Comparison of ENCODE assay signal across 16 mouse cellular contexts in the genomic region with DNA sequence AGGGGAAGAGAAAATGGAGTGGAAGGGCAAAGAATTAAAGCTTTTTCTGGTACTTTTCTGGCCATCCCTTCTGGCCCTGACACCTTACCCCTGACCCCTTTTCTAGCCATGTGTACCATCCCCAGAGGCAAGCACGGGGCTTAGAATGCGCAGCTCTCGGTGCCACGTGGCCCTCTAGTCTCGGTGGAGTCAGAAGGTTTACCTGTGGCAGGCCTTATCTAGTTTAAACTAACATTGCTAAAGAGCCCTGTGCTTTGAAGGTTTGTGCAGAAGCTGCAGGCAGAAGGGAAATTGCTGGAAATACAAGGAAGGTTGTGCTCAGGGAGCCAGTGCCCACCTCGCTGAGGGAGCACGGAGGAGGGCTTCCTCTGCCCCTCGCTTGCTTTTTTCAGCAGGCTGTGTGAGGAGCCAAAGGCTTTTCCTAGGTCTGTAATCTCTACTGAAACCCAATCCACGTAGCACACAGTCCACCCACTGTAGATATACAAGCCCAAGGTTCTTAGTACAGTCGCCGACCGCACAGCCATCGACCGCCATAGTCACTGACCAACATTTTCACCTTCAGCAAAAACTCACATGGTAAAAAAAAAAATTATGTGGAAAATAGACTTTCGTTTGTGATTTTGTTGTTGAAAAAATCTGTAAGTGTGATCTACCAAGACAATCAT. TPM values are rescaled to one million over a fixed set of nuclear protein-coding genes. Genes with fewer than 3 reads are reported as not detected.
DNase-seq lines count a peak whose midpoint lies in the region; ATAC-seq and TF ChIP-seq lines count a peak whose summit lies in the region.
"Had no signal": no experiment of that assay in that cellular context is flagged by ENCODE, and none has a peak within 500 bp of the region (broad histone marks: within the 10 kb centered on the region; RNA-seq: fewer than 3 reads in every experiment).

No protein-coding gene starts in this region.

- H3K27ac ChIP-seq in heart, embryonic 15.5 days = 0 out of 2 replicates have a peak overlapping the region, but pooled peaks have one; percentile 2
- no peak overlapping the region for H3K27ac ChIP-seq in intestine, embryonic 16.5 days (ENCODE audit: low read length)
- H3K27ac ChIP-seq in liver, embryonic 13.5 days = peak overlapping the region; percentile 61
- H3K27ac ChIP-seq in gastrocnemius, adult 2 months = no peak overlapping the region
- H3K27ac ChIP-seq: macrophage; midbrain, embryonic 13.5 days had no signal

- no peaks in the 10 kb centered on the region for H3K9me3 ChIP-seq in heart, embryonic 15.5 days (replicated peaks)
- no peaks in the 10 kb centered on the region for H3K9me3 ChIP-seq in intestine, embryonic 16.5 days (ENCODE audit: control insufficient read depth, low read length)
- no peaks in the 10 kb centered on the region for H3K9me3 ChIP-seq in liver, embryonic 13.5 days (replicated peaks)
- H3K9me3 ChIP-seq: midbrain, embryonic 13.5 days had no signal

- 73% methylated on average over 15 of the region's 15 CpGs for WGBS in heart, embryonic 15.5 days
- 69% methylated on average over 15 of the region's 15 CpGs for WGBS in intestine, embryonic 16.5 days
- 68% methylated on average over 15 of the region's 15 CpGs for WGBS in liver, embryonic 13.5 days (ENCODE audit: insufficient replicate concordance)

- no peak overlapping the region for H3K4me3 ChIP-seq in heart, embryonic 15.5 days
- no peak overlapping the region for H3K4me3 ChIP-seq in intestine, embryonic 16.5 days (ENCODE audit: low read length)
- H3K4me3 ChIP-seq in liver, embryonic 13.5 days (replicated peaks) = no peak overlapping the region
- no peak overlapping the region for H3K4me3 ChIP-seq in gastrocnemius, adult 2 months
- H3K4me3 ChIP-seq: midbrain, embryonic 13.5 days; myocyte had no signal

- peaks cover 38% of the 10 kb centered on the region for H3K4me1 ChIP-seq in heart, embryonic 15.5 days (replicated peaks)
- peaks cover 17% of the 10 kb centered on the region for H3K4me1 ChIP-seq in intestine, embryonic 16.5 days (ENCODE audit: control insufficient read depth, insufficient read depth, low read length)
- H3K4me1 ChIP-seq in liver, embryonic 13.5 days (replicated peaks) = peaks cover 20% of the 10 kb centered on the region

- no peak for DNase-seq in heart, postnatal 4 days
- DNase-seq in liver, embryonic 13.5 days = no peak
- DNase-seq in yolk sac, embryonic 10.5 days (ENCODE audit: low spot score) = peak; percentile 44
- no peak for DNase-seq in gastrocnemius, adult 2 months
- no peak for DNase-seq in layer of hippocampus, adult 11-12 months (ENCODE audit: low spot score)
- DNase-seq: adrenal gland, postnatal 10 days; cerebellum, adult 9-10 months; gastrocnemius, postnatal 14 days; kidney, postnatal 10 days; lung, adult 18-20 months had no signal

- peaks cover 6% of the 10 kb centered on the region; the same call in 1 of the 2 replicates for H3K36me3 ChIP-seq in heart, embryonic 15.5 days
- no peaks in the 10 kb centered on the region for H3K36me3 ChIP-seq in intestine, embryonic 16.5 days (ENCODE audit: control insufficient read depth, insufficient read depth, low read length)
- peaks cover 8% of the 10 kb centered on the region; the same call in 1 of the 2 replicates for H3K36me3 ChIP-seq in liver, embryonic 13.5 days
- H3K36me3 ChIP-seq: midbrain, embryonic 13.5 days had no signal

- TF ChIP-seq CTCF in gastrocnemius, adult 2 months (IDR thresholded peaks at IDR 0.05) = no peak

- intact Hi-C loops in gastrocnemius, adult 2 months (cut with DNase I) = no loop called here

- H3K4me2 ChIP-seq in heart, embryonic 15.5 days = no peak overlapping the region
- no peak overlapping the region for H3K4me2 ChIP-seq in intestine, embryonic 16.5 days (ENCODE audit: low read depth, low read length)
- H3K4me2 ChIP-seq in liver, embryonic 13.5 days = no peak overlapping the region
- H3K4me2 ChIP-seq: midbrain, embryonic 13.5 days had no signal

- H3K27me3 ChIP-seq in heart, embryonic 15.5 days = no peaks in the 10 kb centered on the region
- no peaks in the 10 kb centered on the region for H3K27me3 ChIP-seq in intestine, embryonic 16.5 days (replicated peaks; ENCODE audit: control insufficient read depth, insufficient read depth, low read length)
- no peaks in the 10 kb centered on the region for H3K27me3 ChIP-seq in liver, embryonic 13.5 days
- H3K27me3 ChIP-seq: midbrain, embryonic 13.5 days had no signal

- no peak for ATAC-seq in heart, embryonic 15.5 days (replicated peaks; ENCODE audit: insufficient number of reproducible peaks, insufficient read depth, low FRiP score, low read depth)
- ATAC-seq in intestine, embryonic 16.5 days = peak; percentile 68
- ATAC-seq in liver, embryonic 13.5 days (ENCODE audit: low read depth) = peak; percentile 66
- ATAC-seq: midbrain, embryonic 13.5 days had no signal

- no peak overlapping the region for H3K9ac ChIP-seq in heart, embryonic 15.5 days
- 0 out of 2 replicates have a peak overlapping the region, but pooled peaks have one; percentile 10 for H3K9ac ChIP-seq in intestine, embryonic 16.5 days (ENCODE audit: low read depth, low read length)
- H3K9ac ChIP-seq in liver, embryonic 13.5 days = no peak overlapping the region
- H3K9ac ChIP-seq: midbrain, embryonic 13.5 days had no signal

RNA-seq across cellular contexts. Expression of gene Agbl3, which starts 52.8 kb away (rescaled TPM):
- polyA plus RNA-seq in heart, embryonic 15.5 days (2015; fragmentation: Nextera tagmentation; extraction: Ambion mirVana) = 4.2 and 5.2 TPM in 2 replicates
- total RNA-seq in heart, postnatal 4 days (2021) = 1 to 10 TPM; 6.9 to 7.5 TPM
- 3.0 and 3.4 TPM in 2 replicates for polyA plus RNA-seq in intestine, embryonic 16.5 days (2015; fragmentation: Nextera tagmentation; extraction: Ambion mirVana)
- polyA plus RNA-seq in liver, embryonic 13.5 days (2015; fragmentation: Nextera tagmentation; extraction: Ambion mirVana) = 3.7 and 4.0 TPM in 2 replicates
- total RNA-seq in gastrocnemius, adult 2 months (2021) = 1 to 10 TPM; 1.5 to 2.2 TPM
- total RNA-seq: MEL had no signal

Comparison
In these comparisons a context has a peak if more than half of its experiments do, and no peak if none do; other contexts are left out.
1. H3K27ac ChIP-seq: peak in heart, embryonic 15.5 days (single experiment) and liver, embryonic 13.5 days (single experiment); none in intestine, embryonic 16.5 days (single experiment) and gastrocnemius, adult 2 months (single experiment).